In genomic region chr13:32169173-32169572, GRCm38 (mm10) we compare ENCODE assay signal across 8 mouse cellular contexts.
A peak's percentile ranks its signal among the peaks of the same experiment; 100 is the strongest.
DNase-seq lines count a peak whose midpoint lies in the region; ATAC-seq and TF ChIP-seq lines count a peak whose summit lies in the region.

No protein-coding gene starts in this region.

- H3K79me2 ChIP-seq in liver, adult 2 months (ENCODE audit: control insufficient read depth, insufficient read depth, low read length) = no peaks in the 10 kb centered on the region

- no peaks in the 10 kb centered on the region for H3K36me3 ChIP-seq in hindbrain, embryonic 11.5 days (ENCODE audit: control insufficient read depth, insufficient read depth, low read length)
- H3K36me3 ChIP-seq in hindbrain, embryonic 10.5 days = no peaks in the 10 kb centered on the region
- no peaks in the 10 kb centered on the region for H3K36me3 ChIP-seq in liver, adult 2 months (ENCODE audit: control insufficient read depth, insufficient read depth, low read length)

- no peaks in the 10 kb centered on the region for H3K9me3 ChIP-seq in hindbrain, embryonic 11.5 days (ENCODE audit: control insufficient read depth, low read length)
- H3K9me3 ChIP-seq in hindbrain, embryonic 10.5 days = no peaks in the 10 kb centered on the region

- no peak for ATAC-seq in hindbrain, embryonic 11.5 days (ENCODE audit: low FRiP score)
- no peak for ATAC-seq in inflammation-experienced regulatory T-cells, adult 6 months

- no peak overlapping the region for H3K4me3 ChIP-seq in hindbrain, embryonic 11.5 days (ENCODE audit: low read depth, low read length)
- no peak overlapping the region for H3K4me3 ChIP-seq in hindbrain, embryonic 10.5 days
- no peak overlapping the region for H3K4me3 ChIP-seq in liver, adult 2 months (ENCODE audit: insufficient read depth, low read depth, low read length)
- H3K4me3 ChIP-seq in cerebellum, adult 2 months (replicated peaks; ENCODE audit: insufficient read depth, low read depth, low read length) = no peak overlapping the region

- DNase-seq in hindbrain, embryonic 11.5 days (ENCODE audit: low spot score) = peak; percentile 25
- DNase-seq in hindbrain, embryonic 10.5 days (ENCODE audit: low spot score) = no peak
- peak; percentile 4 to 7 for DNase-seq in heart, postnatal 36 days
- DNase-seq in liver, adult 2 months (ENCODE audit: extremely low read depth, low read depth, low spot score) = peak; percentile 25
- DNase-seq in retina, postnatal 1 day = peak; percentile 53
- no peak for DNase-seq in cerebellum, postnatal 36 days
- no peak for DNase-seq in cerebellum, adult 2 months

- H3K27ac ChIP-seq in hindbrain, embryonic 11.5 days (ENCODE audit: low read depth, low read length) = no peak overlapping the region
- H3K27ac ChIP-seq in hindbrain, embryonic 10.5 days = no peak overlapping the region
- H3K27ac ChIP-seq in liver, adult 2 months (replicated peaks; ENCODE audit: insufficient read depth, low read depth, low read length) = no peak overlapping the region
- no peak overlapping the region for H3K27ac ChIP-seq in cerebellum, adult 2 months (ENCODE audit: insufficient read depth, low read length)

- H3K4me2 ChIP-seq in hindbrain, embryonic 11.5 days (replicated peaks; ENCODE audit: low read depth, low read length) = no peak overlapping the region

- H3K4me1 ChIP-seq in hindbrain, embryonic 11.5 days (replicated peaks; ENCODE audit: control insufficient read depth, insufficient read depth, low read length) = no peaks in the 10 kb centered on the region
- peaks cover 5% of the 10 kb centered on the region for H3K4me1 ChIP-seq in hindbrain, embryonic 10.5 days (replicated peaks)
- H3K4me1 ChIP-seq in liver, adult 2 months (ENCODE audit: control insufficient read depth, insufficient read depth, low read length) = no peaks in the 10 kb centered on the region; the same call in 1 of the 2 replicates
- peaks cover 2% of the 10 kb centered on the region for H3K4me1 ChIP-seq in cerebellum, adult 2 months (ENCODE audit: control insufficient read depth, insufficient read depth, low read length)

- no peak for TF ChIP-seq CTCF in liver, adult 2 months (IDR thresholded peaks at IDR 0.05; ENCODE audit: low read depth, low read length)
- no peak for TF ChIP-seq CTCF in cerebellum, adult 2 months (IDR thresholded peaks at IDR 0.05; ENCODE audit: borderline replicate concordance, insufficient read depth, low read depth, low read length)

- H3K9ac ChIP-seq in hindbrain, embryonic 11.5 days (ENCODE audit: low read depth, low read length) = no peak overlapping the region
- H3K9ac ChIP-seq in liver, adult 2 months (ENCODE audit: low read depth, low read length) = no peak overlapping the region

- H3K27me3 ChIP-seq in hindbrain, embryonic 11.5 days (ENCODE audit: control insufficient read depth, insufficient read depth, low read length) = no peaks in the 10 kb centered on the region
- no peaks in the 10 kb centered on the region for H3K27me3 ChIP-seq in hindbrain, embryonic 10.5 days (ENCODE audit: insufficient read depth, poor library complexity, severe bottlenecking)
- no peaks in the 10 kb centered on the region for H3K27me3 ChIP-seq in liver, adult 2 months (ENCODE audit: control insufficient read depth, insufficient read depth, low read length)
- no peaks in the 10 kb centered on the region for H3K27me3 ChIP-seq in cerebellum, adult 2 months (ENCODE audit: control insufficient read depth, insufficient read depth, low read length)

- no peak for TF ChIP-seq POLR2A in liver, adult 2 months (IDR thresholded peaks at IDR 0.05; ENCODE audit: extremely low read depth, insufficient read depth, low read length)
- no peak for TF ChIP-seq POLR2A in cerebellum, adult 2 months (IDR thresholded peaks at IDR 0.05; ENCODE audit: borderline replicate concordance, insufficient read depth, low read length)

- intact Hi-C loops in heart, postnatal 36 days (cut with DNase I) = no loop called here

- 27% methylated on average over 5 of the region's 5 CpGs for WGBS in hindbrain, embryonic 11.5 days
- 30% methylated on average over 5 of the region's 5 CpGs for WGBS in hindbrain, embryonic 10.5 days
- 55% methylated on average over 5 of the region's 5 CpGs for WGBS in liver, adult 2 months
- 63% methylated on average over 5 of the region's 5 CpGs for WGBS in cerebellum, adult 2 months

Comparison
In these comparisons a context has a peak if more than half of its experiments do, and no peak if none do; other contexts are left out.
1. DNase-seq: peak in hindbrain, embryonic 11.5 days (single experiment), heart, postnatal 36 days (2 of 2), liver, adult 2 months (single experiment) and retina, postnatal 1 day (single experiment); none in hindbrain, embryonic 10.5 days (single experiment), cerebellum, postnatal 36 days (0 of 2) and cerebellum, adult 2 months (0 of 2).